In genomic region chr11:120547469-120547868, GRCm38 (mm10) we compare ENCODE assay signal across 9 mouse cellular contexts. TPM values are rescaled to one million over a fixed set of nuclear protein-coding genes. Genes with fewer than 3 reads are reported as not detected.
DNase-seq lines count a peak whose midpoint lies in the region; ATAC-seq and TF ChIP-seq lines count a peak whose summit lies in the region.
"Had no signal": no experiment of that assay in that cellular context is flagged by ENCODE, and none has a peak within 500 bp of the region (broad histone marks: within the 10 kb centered on the region; RNA-seq: fewer than 3 reads in every experiment).

No protein-coding gene starts in this region.

- H3K27ac ChIP-seq in kidney, embryonic 16.5 days (ENCODE audit: low read length): no peak overlapping the region
- H3K27ac ChIP-seq in ES-E14 (ENCODE audit: insufficient read depth, low read depth, low read length, poor library complexity, severe bottlenecking): no peak overlapping the region
- H3K27ac ChIP-seq in limb, embryonic 15.5 days: peak overlapping the region; percentile 94; the same call in 1 of the 2 replicates
- H3K27ac ChIP-seq: lung, embryonic 15.5 days had no signal

- H3K4me3 ChIP-seq in kidney, embryonic 16.5 days (ENCODE audit: low read length): no peak overlapping the region
- no peak overlapping the region for H3K4me3 ChIP-seq in ES-E14 (ENCODE audit: insufficient read depth in 1 of 2, low read depth in 1 of 2, low read length in 2 of 2, poor library complexity in 1 of 2, severe bottlenecking in 1 of 2)
- no peak overlapping the region for H3K4me3 ChIP-seq in limb, embryonic 15.5 days

- peak overlapping the region; percentile 40; the same call in 1 of the 2 replicates for H3K9ac ChIP-seq in kidney, embryonic 16.5 days (replicated peaks; ENCODE audit: low read length)
- H3K9ac ChIP-seq in ES-E14 (ENCODE audit: insufficient read depth, low read depth, low read length, poor library complexity, severe bottlenecking): no peak overlapping the region
- no peak overlapping the region for H3K9ac ChIP-seq in limb, embryonic 15.5 days
- H3K9ac ChIP-seq: lung, embryonic 15.5 days had no signal

- H3K36me3 ChIP-seq in kidney, embryonic 16.5 days (ENCODE audit: insufficient read depth, low read length): peaks cover 26% of the 10 kb centered on the region
- peaks cover 5% of the 10 kb centered on the region; the same call in 1 of the 2 replicates for H3K36me3 ChIP-seq in ES-E14 (ENCODE audit: control insufficient read depth, insufficient read depth, low read length, poor library complexity, severe bottlenecking)
- peaks cover 38% of the 10 kb centered on the region for H3K36me3 ChIP-seq in limb, embryonic 15.5 days

- no peaks in the 10 kb centered on the region for H3K27me3 ChIP-seq in kidney, embryonic 16.5 days (ENCODE audit: insufficient read depth, low read length)
- no peaks in the 10 kb centered on the region for H3K27me3 ChIP-seq in limb, embryonic 15.5 days
- H3K27me3 ChIP-seq: lung, embryonic 15.5 days had no signal

- DNase-seq in kidney, adult 11 months: no peak
- DNase-seq in A20 (ENCODE audit: low read depth, low spot score): peak; percentile 21
- no peak for DNase-seq in ES-E14 (ENCODE audit: low read depth, low spot score)
- DNase-seq in layer of hippocampus, postnatal 10 days (ENCODE audit: low spot score in 2 of 2): no peak
- no peak for DNase-seq in cerebellum, adult 8-10 months
- DNase-seq: adrenal gland, adult 8-10 months had no signal

- ATAC-seq in kidney, embryonic 16.5 days (ENCODE audit: low FRiP score, low TSS enrichment): no peak
- ATAC-seq in limb, embryonic 15.5 days (ENCODE audit: insufficient number of reproducible peaks, low FRiP score, low TSS enrichment, low read depth): no peak

- peaks cover 32% of the 10 kb centered on the region for H3K4me1 ChIP-seq in kidney, embryonic 16.5 days (ENCODE audit: insufficient read depth, low read length)
- H3K4me1 ChIP-seq in ES-E14 (ENCODE audit: control insufficient read depth in 2 of 2, insufficient read depth in 2 of 2, low read length in 2 of 2, poor library complexity in 1 of 2): peaks cover 0 to 9% of the 10 kb centered on the region in 2 experiments; a peak in 3 of 4 replicates
- H3K4me1 ChIP-seq in limb, embryonic 15.5 days: peaks cover 25% of the 10 kb centered on the region

- H3K9me3 ChIP-seq in kidney, embryonic 16.5 days (ENCODE audit: low read length): no peaks in the 10 kb centered on the region
- no peaks in the 10 kb centered on the region for H3K9me3 ChIP-seq in ES-E14 (ENCODE audit: control insufficient read depth, insufficient read depth, low read depth, low read length)
- no peaks in the 10 kb centered on the region for H3K9me3 ChIP-seq in limb, embryonic 15.5 days
- H3K9me3 ChIP-seq: lung, embryonic 15.5 days had no signal

- 67% methylated on average over 2 of the region's 2 CpGs for WGBS in kidney, embryonic 16.5 days
- 57% methylated on average over 2 of the region's 2 CpGs for WGBS in limb, embryonic 15.5 days

- no peak overlapping the region for H3K4me2 ChIP-seq in kidney, embryonic 16.5 days (replicated peaks; ENCODE audit: low read depth, low read length)
- no peak overlapping the region for H3K4me2 ChIP-seq in limb, embryonic 15.5 days

- in situ Hi-C loops in ES-E14 (cut with MboI; ENCODE audit: low sequenced_read_pairs in 2 of 2, unreplicated experiment in 2 of 2): no loop called here

TF ChIP-seq in ES-E14, 5 proteins besides CTCF, POLR2A, EP300 and RAD21:
- TF ChIP-seq ZC3H11A (IDR thresholded peaks at IDR 0.05; ENCODE audit: borderline replicate concordance, low read depth, low read length) (no peak), HCFC1 (IDR thresholded peaks at IDR 0.05; ENCODE audit: borderline replicate concordance, insufficient read depth, low read length) (peak; percentile 64; the same call in 1 of the 2 replicates)

RNA-seq across cellular contexts. Expression of gene Mcrip1, which starts 2.1 kb away (rescaled TPM):
- polyA plus RNA-seq in kidney, embryonic 16.5 days (2015; fragmentation: Nextera tagmentation; extraction: Ambion mirVana): 218 and 232 TPM in 2 replicates
- 18.9 and 20.2 TPM in 2 replicates for total RNA-seq in ES-E14 (2012; rRNA removed)
- polyA plus RNA-seq in limb, embryonic 15.5 days (2015; fragmentation: Nextera tagmentation; extraction: Ambion mirVana): 237 and 239 TPM in 2 replicates
- total RNA-seq in layer of hippocampus, postnatal 10 days (2021): 100 to 1,000 TPM in 1 of 2 experiments, 10 to 100 TPM in 1; 95.4 to 107 TPM

RNA-seq across cellular contexts. Expression of gene Ppp1r27, which starts 3.5 kb away (rescaled TPM):
- 0.55 and 0.57 TPM in 2 replicates for polyA plus RNA-seq in kidney, embryonic 16.5 days (2015; fragmentation: Nextera tagmentation; extraction: Ambion mirVana)
- total RNA-seq in ES-E14 (2012; rRNA removed): not detected in 2 replicates
- polyA plus RNA-seq in limb, embryonic 15.5 days (2015; fragmentation: Nextera tagmentation; extraction: Ambion mirVana): 3.2 and 11.9 TPM in 2 replicates
- total RNA-seq in layer of hippocampus, postnatal 10 days (2021): not detected

RNA-seq across cellular contexts. Expression of gene Gcgr, which starts 17.0 kb away (rescaled TPM):
- polyA plus RNA-seq in kidney, embryonic 16.5 days (2015; fragmentation: Nextera tagmentation; extraction: Ambion mirVana): 4.7 and 5.5 TPM in 2 replicates
- total RNA-seq in ES-E14 (2012; rRNA removed): 0.40 and 0.53 TPM in 2 replicates
- 3.5 and 4.4 TPM in 2 replicates for polyA plus RNA-seq in limb, embryonic 15.5 days (2015; fragmentation: Nextera tagmentation; extraction: Ambion mirVana)
- under 1 TPM in 1 of 2 experiments, not detected in 1; 0.18 TPM for total RNA-seq in layer of hippocampus, postnatal 10 days (2021)

RNA-seq across cellular contexts. Expression of gene P4hb, which starts 25.6 kb away (rescaled TPM):
- 843 and 914 TPM in 2 replicates for polyA plus RNA-seq in kidney, embryonic 16.5 days (2015; fragmentation: Nextera tagmentation; extraction: Ambion mirVana)
- 904 and 977 TPM in 2 replicates for total RNA-seq in ES-E14 (2012; rRNA removed)
- polyA plus RNA-seq in limb, embryonic 15.5 days (2015; fragmentation: Nextera tagmentation; extraction: Ambion mirVana): 1,021 and 1,099 TPM in 2 replicates
- 100 to 1,000 TPM; 153 to 161 TPM for total RNA-seq in layer of hippocampus, postnatal 10 days (2021)

RNA-seq across cellular contexts. Expression of gene Arhgdia, which starts 34.0 kb away (rescaled TPM):
- polyA plus RNA-seq in kidney, embryonic 16.5 days (2015; fragmentation: Nextera tagmentation; extraction: Ambion mirVana): 696 and 712 TPM in 2 replicates
- 161 and 253 TPM in 2 replicates for total RNA-seq in ES-E14 (2012; rRNA removed)
- polyA plus RNA-seq in limb, embryonic 15.5 days (2015; fragmentation: Nextera tagmentation; extraction: Ambion mirVana): 581 and 641 TPM in 2 replicates
- total RNA-seq in layer of hippocampus, postnatal 10 days (2021): 100 to 1,000 TPM; 344 to 379 TPM
